Mouse (Mus musculus) midbrain, embryonic 11.5 days (tissue): ENCODE measurements around the gene Jph3. TPM values are rescaled to one million over a fixed set of nuclear protein-coding genes. Genes with fewer than 3 reads are reported as not detected.

ENCODE experiments used
- ATAC-seq: fragments of 200-750 bp; cut with Nextera tagmentation; 2 replicates; pipeline ENCODE4 v1.8.0; 2017; ENCODE audit warnings: moderate TSS enrichment, moderate library complexity; ENCODE audit not compliant: low FRiP score
- DNase-seq: peaks from one replicate; pipeline ENCODE4 v3.0.0; 2015; ENCODE audit warnings: low spot score; ENCODE audit errors: missing footprints
- H3K27ac ChIP-seq: fragments of 300-500 bp; sonication (generic); 2 replicates; pipeline ENCODE4 v1.5.1; 2014; ENCODE audit warnings: low read depth, low read length
- H3K27me3 ChIP-seq: fragments of 300-500 bp; sonication (generic); 2 replicates; pipeline ENCODE4 v1.6.1; 2014; ENCODE audit warnings: mild to moderate bottlenecking, low read length, moderate library complexity, mixed read lengths; ENCODE audit not compliant: control insufficient read depth, insufficient read depth
- H3K36me3 ChIP-seq: fragments of 300-500 bp; sonication (generic); 2 replicates; pipeline ENCODE4 v1.6.1; 2014; ENCODE audit warnings: mild to moderate bottlenecking, low read length, moderate library complexity, mixed read lengths; ENCODE audit not compliant: control insufficient read depth, insufficient read depth
- H3K4me1 ChIP-seq: fragments of 300-500 bp; sonication (generic); 2 replicates; pipeline ENCODE4 v1.6.1; 2014; ENCODE audit warnings: low read length; ENCODE audit not compliant: control insufficient read depth, insufficient read depth
- H3K4me2 ChIP-seq: fragments of 300-500 bp; sonication (generic); 2 replicates; pipeline ENCODE4 v1.6.1; 2014; ENCODE audit warnings: mild to moderate bottlenecking, moderate library complexity
- H3K4me3 ChIP-seq: fragments of 300-500 bp; sonication (generic); 2 replicates; pipeline ENCODE4 v1.5.1; 2014; ENCODE audit warnings: low read depth, low read length
- H3K9ac ChIP-seq: fragments of 300-500 bp; sonication (generic); 2 replicates; pipeline ENCODE4 v1.6.1; 2014; ENCODE audit warnings: low read length
- H3K9me3 ChIP-seq: fragments of 300-500 bp; sonication (generic); 2 replicates; pipeline ENCODE4 v1.6.1; 2016; ENCODE audit warnings: low read length; ENCODE audit not compliant: control insufficient read depth
- WGBS: fragments of 180-500 bp; shearing (Covaris S2); extraction: QIAGEN DNeasy Blood & Tissue Kit; methylation state at CpG from one replicate; pipeline ENCODE4 v1.1.7; 2014; 5-methylcytosine and 5-hydroxymethylcytosine counted together
- polyA plus RNA-seq: library from polyadenylated mRNA; unstranded; fragments of >200 nt; fragmentation: Nextera tagmentation; extraction: Ambion mirVana; gene quantifications from 2 replicates; pipeline ENCODE4 v1.2.1, GENCODE M21; 2014

Gene Jph3
- polyA plus RNA-seq, 1 experiment from 2014 or later = 10.4 TPM

DNA sequence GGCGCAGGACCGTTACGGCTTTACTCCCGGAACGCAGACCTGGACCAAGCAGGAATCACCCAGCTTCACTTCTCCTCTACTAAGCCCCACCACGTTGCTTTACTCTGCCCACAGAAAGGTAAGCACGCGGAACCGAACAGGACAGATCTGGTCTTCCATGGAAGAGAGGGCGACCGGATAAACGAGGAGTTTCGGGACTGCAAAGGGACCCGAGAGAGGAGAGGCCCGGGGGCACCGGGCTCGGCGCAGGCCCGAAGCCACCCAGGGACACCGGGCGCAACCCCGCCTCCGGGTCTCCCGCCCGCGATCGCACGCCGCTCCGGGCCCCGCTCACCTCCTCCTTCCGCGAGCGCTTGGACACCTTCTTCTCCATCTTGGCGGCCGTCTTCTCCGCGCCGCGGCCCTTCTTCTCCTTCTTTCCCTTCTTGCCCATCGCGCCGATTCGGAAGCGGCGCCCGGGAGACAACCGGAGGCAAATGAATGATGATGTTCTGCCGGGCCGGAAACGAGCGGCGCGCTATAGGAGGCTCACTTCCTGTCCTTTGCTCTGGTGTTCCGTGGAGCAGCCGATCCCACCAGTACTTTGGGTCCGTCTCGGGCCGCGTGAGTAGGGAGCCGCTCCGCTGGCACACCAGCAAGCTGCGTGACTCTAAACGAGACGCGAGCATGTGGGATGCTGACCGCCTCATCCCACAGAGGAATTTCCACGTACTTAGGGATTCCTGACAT is 99.8 kb downstream of the Jph3 start, which contains the start of gene Klhdc4:
Gene Klhdc4, minus strand, starts transcription at position 522 of the 729 bp plus-strand sequence.
- under 1% methylated on average over 57 of the region's 68 CpGs for WGBS
- peaks cover 7% of the 10 kb centered on the region for H3K4me1 ChIP-seq
- H3K36me3 ChIP-seq = no peaks in the 10 kb centered on the region
- no peak within 1 kb of the TSS for H3K27ac ChIP-seq
- peak within 1 kb of the TSS; percentile 97 for H3K4me3 ChIP-seq
- DNase-seq = peak; percentile 100
- H3K4me2 ChIP-seq = peak within 1 kb of the TSS; percentile 81
- H3K9me3 ChIP-seq = no peaks in the 10 kb centered on the region
- H3K27me3 ChIP-seq = no peaks in the 10 kb centered on the region
- ATAC-seq = peak; percentile 97
- H3K9ac ChIP-seq = peak within 1 kb of the TSS; percentile 84

DNA sequence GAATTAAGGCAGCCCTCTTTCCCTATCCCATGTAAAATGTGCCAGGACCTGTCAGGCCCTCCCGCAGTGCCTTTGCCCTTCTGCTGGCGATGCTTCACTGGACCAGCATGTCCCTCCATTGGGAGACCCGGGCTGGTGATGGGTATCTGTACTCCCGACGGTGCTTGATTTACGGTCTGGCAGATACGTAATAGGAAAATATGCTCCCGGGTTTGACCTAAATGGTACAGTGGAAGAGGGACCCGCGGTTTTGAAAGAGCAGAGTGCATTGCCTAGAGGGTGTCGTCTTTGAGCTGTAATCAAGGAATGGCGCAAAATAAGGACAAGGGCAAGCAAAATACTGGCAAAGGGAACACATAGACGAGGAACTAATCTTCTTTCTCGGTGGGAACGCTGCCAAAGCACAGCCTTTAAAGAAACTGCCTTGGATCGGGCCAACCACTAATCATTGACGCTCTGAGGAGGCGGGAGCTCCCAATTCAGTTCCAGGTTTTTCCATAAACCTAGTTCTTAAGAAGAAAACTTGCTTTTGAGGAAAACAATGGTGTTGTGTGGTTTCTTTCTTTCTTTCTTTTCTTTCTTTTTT is 100.4 kb downstream of the Jph3 start:
- Histone ChIP-seq H3K9me3 (no peaks in the 10 kb centered on the region), H3K4me3 (peak overlapping the region; percentile 97), H3K4me2 (peak overlapping the region; percentile 81), H3K36me3 (no peaks in the 10 kb centered on the region), H3K27me3 (no peaks in the 10 kb centered on the region), H3K9ac (peak overlapping the region; percentile 84), H3K4me1 (peaks cover 7% of the 10 kb centered on the region), H3K27ac (no peak overlapping the region)
- DNase-seq (no peak), ATAC-seq (peak; percentile 77)
- 21% methylated on average over 18 of the region's 18 CpGs for WGBS

DNA sequence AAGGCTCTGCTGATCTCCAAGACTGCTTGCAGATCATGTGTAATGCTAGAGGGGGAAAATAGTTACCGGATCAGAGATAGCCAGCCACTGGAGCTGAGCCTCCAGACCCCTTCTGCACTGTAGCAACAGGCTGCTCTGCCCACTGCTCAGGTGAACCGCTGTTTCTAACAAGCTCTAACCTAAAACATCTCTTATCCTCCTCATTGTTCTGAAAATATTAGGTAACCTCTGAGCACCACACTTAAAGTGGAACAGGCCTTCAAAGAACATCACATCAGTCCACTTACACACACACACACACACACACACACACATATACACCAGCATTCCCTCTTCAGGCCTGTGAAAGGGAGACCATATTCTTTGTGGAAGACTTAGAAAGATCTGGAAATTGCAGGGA is 102.6 kb downstream of the Jph3 start:
- DNase-seq (peak; percentile 83), ATAC-seq (0 out of 2 replicates have a peak, but pooled peaks have one; percentile 19)
- no peak overlapping the region for H3K4me3 ChIP-seq
- H3K9ac ChIP-seq = no peak overlapping the region
- no peak overlapping the region for H3K27ac ChIP-seq
- no peaks in the 10 kb centered on the region for H3K36me3 ChIP-seq
- no peaks in the 10 kb centered on the region for H3K27me3 ChIP-seq
- 89% methylated on average over 2 of the region's 2 CpGs for WGBS
- no peak overlapping the region for H3K4me2 ChIP-seq
- no peaks in the 10 kb centered on the region for H3K9me3 ChIP-seq
- H3K4me1 ChIP-seq = peaks cover 7% of the 10 kb centered on the region

DNA sequence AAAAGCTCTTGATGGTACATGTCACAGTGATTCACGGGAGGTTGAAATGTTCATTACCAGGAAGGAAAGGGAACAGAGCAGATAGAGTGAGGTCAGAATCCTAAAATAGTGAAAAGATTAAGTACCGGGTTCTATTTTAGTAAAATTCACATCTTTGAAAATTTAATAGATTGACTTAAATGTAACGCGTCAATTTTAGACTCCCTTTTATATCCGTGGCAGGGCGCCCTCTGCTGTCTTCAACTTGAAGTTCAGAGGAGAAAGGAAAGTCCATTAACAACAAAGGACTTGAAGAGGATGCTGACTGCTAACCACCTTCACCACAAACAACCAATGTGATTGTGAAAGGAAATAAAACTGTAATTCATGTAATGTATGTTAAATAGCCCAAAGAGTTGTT is 103.1 kb downstream of the Jph3 start:
- H3K9me3 ChIP-seq = no peaks in the 10 kb centered on the region
- DNase-seq = peak; percentile 97
- H3K4me2 ChIP-seq = 0 out of 2 replicates have a peak overlapping the region, but pooled peaks have one; percentile 20
- H3K27ac ChIP-seq = no peak overlapping the region
- no peak overlapping the region for H3K9ac ChIP-seq
- no peaks in the 10 kb centered on the region for H3K27me3 ChIP-seq
- no peak overlapping the region for H3K4me3 ChIP-seq
- peak; percentile 61; the same call in 1 of the 2 replicates for ATAC-seq
- H3K4me1 ChIP-seq = peaks cover 7% of the 10 kb centered on the region
- no peaks in the 10 kb centered on the region for H3K36me3 ChIP-seq
- 18% methylated on average over 6 of the region's 6 CpGs for WGBS

DNA sequence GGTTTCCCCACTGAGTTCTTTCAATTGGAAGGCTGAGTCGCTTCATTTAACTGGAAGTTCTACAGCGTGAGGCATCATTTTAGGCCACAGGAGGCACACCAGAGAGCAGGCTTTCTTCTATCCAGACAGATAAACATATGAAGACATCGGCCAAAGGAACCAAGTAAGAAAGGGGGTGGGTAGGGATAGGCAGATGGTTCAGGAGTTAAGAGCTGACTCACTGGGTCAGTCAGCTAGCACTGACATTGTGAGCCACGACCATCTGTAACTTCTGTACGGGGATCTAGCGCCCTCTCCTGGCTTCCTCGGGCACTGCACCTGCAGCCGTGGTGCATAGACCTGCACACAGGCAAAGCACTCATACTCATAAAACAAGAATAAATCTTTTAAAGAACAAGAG is 111.8 kb downstream of the Jph3 start:
- WGBS = 45% methylated on average over 8 of the region's 8 CpGs

DNA sequence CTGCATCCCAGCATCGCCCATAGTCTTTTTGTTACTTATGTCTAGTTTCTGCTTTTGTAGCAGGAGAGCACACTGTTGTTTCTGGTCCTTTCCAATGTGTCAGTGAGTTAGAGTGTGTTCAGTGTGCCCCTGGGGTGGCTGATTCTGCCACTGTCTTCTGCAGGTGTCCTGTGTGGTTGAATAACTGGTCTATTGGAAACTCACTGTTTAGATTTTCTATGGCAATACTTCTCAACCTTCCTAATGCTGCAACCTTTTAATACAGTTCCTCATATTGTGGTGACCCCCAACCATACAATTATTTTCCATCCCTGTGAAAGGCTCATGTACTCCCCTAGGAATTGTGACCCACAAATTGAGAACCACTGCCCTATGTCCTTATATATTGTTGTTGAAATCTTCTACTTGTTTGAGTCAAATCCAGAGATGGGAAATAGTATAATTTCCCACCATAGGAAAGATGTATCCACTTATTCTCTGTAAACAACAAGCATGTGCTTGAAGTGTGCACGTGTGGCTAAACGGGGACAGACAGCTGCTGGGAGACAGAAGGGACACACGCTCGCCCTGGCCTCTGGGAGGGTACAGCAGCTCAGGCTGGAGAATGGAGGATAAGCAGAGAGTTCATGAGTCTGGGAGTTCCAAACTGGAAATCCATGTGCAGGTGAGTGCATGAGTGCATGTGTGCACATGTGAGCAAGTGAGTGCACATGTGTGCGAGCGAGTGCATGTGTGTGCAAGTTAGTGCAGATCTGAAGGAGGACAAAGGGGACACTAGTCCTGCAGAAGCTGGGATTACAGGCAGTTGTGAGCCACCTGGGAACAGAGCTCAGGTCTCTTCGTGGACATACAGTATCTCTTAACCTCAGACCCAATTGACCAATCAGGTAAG is 112.9 kb downstream of the Jph3 start:
- 92% methylated on average over 8 of the region's 8 CpGs for WGBS
- no peak overlapping the region for H3K27ac ChIP-seq

More for the DNA sequence above, 111.8 kb downstream of the Jph3 start:
- Histone ChIP-seq H3K4me3 (no peak overlapping the region), H3K27me3 (no peaks in the 10 kb centered on the region), H3K36me3 (no peaks in the 10 kb centered on the region), H3K4me1 (no peaks in the 10 kb centered on the region), H3K9me3 (no peaks in the 10 kb centered on the region), H3K4me2 (no peak overlapping the region), H3K9ac (no peak overlapping the region), H3K27ac (no peak overlapping the region)
- DNase-seq (peak; percentile 97), ATAC-seq (0 out of 2 replicates have a peak, but pooled peaks have one; percentile 46)

DNA sequence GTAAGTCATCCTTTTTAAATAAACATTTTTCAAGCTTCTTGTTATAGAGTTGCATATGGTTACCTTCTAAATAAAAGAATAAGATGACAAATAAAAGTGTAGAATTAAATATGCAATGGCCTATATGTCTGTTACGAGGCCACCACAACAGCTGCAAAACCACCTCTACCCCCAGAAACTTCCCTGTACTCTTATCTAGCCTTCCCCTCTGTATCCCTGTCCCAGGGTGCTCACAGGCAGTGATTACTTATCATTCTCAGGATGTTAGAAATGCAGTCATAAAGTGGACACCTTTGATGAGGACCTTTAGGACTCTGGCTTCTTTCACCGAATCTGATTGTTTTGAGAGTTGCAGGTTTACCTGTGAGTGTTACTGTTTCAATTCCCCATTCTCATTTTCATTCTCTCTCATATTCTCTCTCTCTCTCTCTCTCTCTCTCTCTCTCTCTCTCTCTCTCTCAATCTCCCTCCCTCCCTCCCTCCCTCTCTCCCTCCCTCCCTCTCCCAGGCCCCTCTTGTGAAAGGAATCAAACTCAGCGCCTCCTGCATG is 113.8 kb downstream of the Jph3 start:
- Histone ChIP-seq H3K27me3 (no peaks in the 10 kb centered on the region), H3K27ac (no peak overlapping the region), H3K4me2 (no peak overlapping the region), H3K4me3 (no peak overlapping the region), H3K9me3 (no peaks in the 10 kb centered on the region), H3K4me1 (no peaks in the 10 kb centered on the region), H3K9ac (no peak overlapping the region), H3K36me3 (no peaks in the 10 kb centered on the region)
- no peak for ATAC-seq
- DNase-seq = no peak
- WGBS = 89% methylated on average over 3 of the region's 3 CpGs

More for the DNA sequence above, 112.9 kb downstream of the Jph3 start:
- DNase-seq (no peak), ATAC-seq (no peak)
- Histone ChIP-seq H3K4me2 (no peak overlapping the region), H3K36me3 (no peaks in the 10 kb centered on the region), H3K9me3 (no peaks in the 10 kb centered on the region), H3K27me3 (no peaks in the 10 kb centered on the region), H3K9ac (no peak overlapping the region), H3K4me3 (no peak overlapping the region), H3K4me1 (no peaks in the 10 kb centered on the region)
